Mouse (Mus musculus) embryo, embryonic 9.5 days (tissue): ENCODE measurements around the gene Bcl6b.
A peak's percentile ranks its signal among the peaks of the same experiment; 100 is the strongest.

ENCODE experiments used
- DNase-seq: peaks from one replicate; pipeline ENCODE4 v3.0.0-alpha.2; 2017; ENCODE audit errors: extremely low spot score

Bcl6b gene

GRCm38 (mm10) chr11:70229260-70230010 is at the start of gene Bcl6b:
TSS of gene Bcl6b (minus strand) at chr11:70229798.
- no peak for DNase-seq

GRCm38 (mm10) chr11:70278961-70279360 is 49.4 kb upstream of the Bcl6b start:
- DNase-seq: no peak

GRCm38 (mm10) chr11:70271641-70272040 is 42.0 kb upstream of the Bcl6b start:
- no peak for DNase-seq

GRCm38 (mm10) chr11:70266405-70266804 is 36.8 kb upstream of the Bcl6b start:
- DNase-seq: no peak

- DNase-seq: no peak
These were observed 36.2 kb upstream of the Bcl6b start for GRCm38 (mm10) chr11:70265819-70266218.

DNA sequence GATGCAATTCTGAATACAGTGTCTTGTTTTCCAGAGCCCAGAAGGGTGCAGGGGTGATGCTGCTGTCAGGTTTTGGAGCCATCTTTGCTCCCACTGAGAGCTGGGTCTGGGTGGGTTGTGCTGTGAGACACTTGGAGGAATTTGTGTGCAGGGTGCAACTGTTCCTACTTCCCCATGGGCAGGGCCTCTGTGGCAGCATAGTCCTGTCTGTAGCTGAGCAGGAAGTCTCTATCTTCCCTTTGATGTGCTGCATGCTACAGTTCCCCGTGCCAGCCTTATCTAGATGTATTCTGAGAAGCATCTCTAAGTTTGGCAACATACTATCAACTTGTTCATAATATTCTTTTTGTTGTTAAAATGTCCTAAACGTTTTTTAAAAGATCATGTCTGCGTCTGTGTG is 35.7 kb upstream of the Bcl6b start:
- no peak for DNase-seq

DNA sequence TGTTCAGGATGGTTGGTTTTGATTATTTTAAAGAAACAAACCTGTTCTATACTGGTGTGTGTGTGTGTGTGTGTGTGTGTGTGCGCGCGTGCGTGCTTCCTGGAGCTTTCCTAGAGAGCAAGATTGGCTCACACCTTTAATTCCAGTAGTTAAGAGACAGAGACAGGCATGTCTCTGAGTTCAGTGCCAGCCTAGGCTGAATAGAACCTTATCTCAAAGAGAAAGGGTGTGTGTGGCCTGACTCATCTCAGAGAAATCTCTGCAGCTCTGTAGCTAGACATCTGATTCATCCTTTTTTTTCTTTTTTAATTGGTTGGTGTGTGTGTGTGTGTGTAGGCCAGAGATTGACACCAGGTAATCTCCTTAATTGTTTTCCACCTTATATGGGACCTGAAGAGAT is 29.4 kb upstream of the Bcl6b start:
- DNase-seq: no peak

GRCm38 (mm10) chr11:70254931-70255531 is 25.4 kb upstream of the Bcl6b start, which contains the start of gene Alox12:
TSS of gene Alox12 (minus strand) at chr11:70255353.
- peak; percentile 68 for DNase-seq

GRCm38 (mm10) chr11:70254337-70254736 is 24.7 kb upstream of the Bcl6b start:
- DNase-seq: no peak

- no peak for DNase-seq
These were observed 22.3 kb upstream of the Bcl6b start for GRCm38 (mm10) chr11:70251853-70252252.

DNA sequence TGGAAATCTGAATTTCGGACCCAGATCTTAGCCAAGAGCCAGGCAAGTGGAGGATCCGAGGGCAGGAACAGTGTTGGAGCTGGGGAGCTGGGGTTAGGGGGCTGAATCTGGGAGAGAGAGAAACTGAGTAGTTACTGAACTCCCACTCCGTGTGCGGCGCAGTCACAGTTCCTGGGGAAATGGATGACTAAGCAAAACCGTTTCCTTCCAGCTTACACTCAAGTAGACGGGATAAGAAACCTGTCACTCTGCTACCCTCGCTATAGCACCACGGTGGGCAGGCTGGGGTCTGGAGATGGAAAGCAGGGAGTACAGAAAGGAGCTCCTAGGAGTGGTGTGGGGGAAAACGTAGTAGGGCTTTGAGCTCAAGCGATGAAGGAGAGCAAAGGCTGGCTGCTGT is 20.6 kb upstream of the Bcl6b start:
- DNase-seq: no peak

GRCm38 (mm10) chr11:70247136-70247845 is 17.7 kb upstream of the Bcl6b start:
- peak; percentile 64 for DNase-seq

- no peak for DNase-seq
These were observed 13.0 kb upstream of the Bcl6b start for GRCm38 (mm10) chr11:70242591-70242990.

DNA sequence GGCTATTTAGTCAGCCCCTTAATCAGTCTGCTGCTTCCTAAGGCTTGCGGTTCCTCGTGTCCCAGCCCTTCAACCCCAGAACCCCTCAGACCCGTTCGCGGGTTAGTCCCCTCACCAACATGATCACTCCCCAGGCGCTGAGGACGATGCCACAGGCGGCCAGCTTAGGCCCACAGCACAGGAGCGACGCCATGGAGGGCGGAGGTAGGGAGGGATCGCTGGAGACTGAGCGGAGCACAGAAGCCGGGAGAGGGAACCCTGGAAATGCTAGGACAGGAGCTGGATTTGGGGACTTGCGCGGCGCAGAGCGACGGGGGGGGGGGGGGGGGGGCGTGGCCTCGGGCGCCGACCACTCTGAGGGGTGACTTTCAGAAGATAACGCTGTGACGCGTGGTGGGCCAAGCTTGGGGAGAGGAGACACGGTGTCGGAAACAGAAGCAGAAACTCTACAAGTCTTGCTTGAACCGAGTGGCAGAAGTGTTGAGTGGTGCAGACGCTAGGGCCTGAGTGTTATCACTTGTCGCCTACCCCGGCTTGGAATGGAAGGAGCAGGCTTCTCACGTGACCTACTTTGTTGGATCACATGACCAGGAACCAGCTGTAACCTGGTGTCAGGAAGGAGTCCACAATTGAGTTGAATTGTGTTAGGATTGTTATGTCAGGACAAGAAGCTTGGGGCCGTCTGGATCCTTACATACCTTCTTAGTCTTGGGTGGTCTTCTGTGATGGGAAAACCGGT is 10.1 kb upstream of the Bcl6b start, which contains the start of the genes Gm21988 and Rnasek:
Gene Gm21988, minus strand, starts transcription at position 290 of the 739 bp plus-strand sequence.
Gene Rnasek, minus strand, starts transcription at position 302 of the 739 bp plus-strand sequence.
- peak; percentile 87 for DNase-seq

GRCm38 (mm10) chr11:70238591-70239440 is 9.2 kb upstream of the Bcl6b start:
- DNase-seq: no peak

- DNase-seq: peak; percentile 96
These were observed 8.0 kb upstream of the Bcl6b start, which contains the start of gene 0610010K14Rik for GRCm38 (mm10) chr11:70237457-70238167. TSS of gene 0610010K14Rik (minus strand) at chr11:70237914.

- no peak for DNase-seq
These were observed 7.1 kb upstream of the Bcl6b start for GRCm38 (mm10) chr11:70236717-70237116.

GRCm38 (mm10) chr11:70235254-70235900 is 5.8 kb upstream of the Bcl6b start:
- DNase-seq: no peak

- no peak for DNase-seq
These were observed 4.9 kb upstream of the Bcl6b start for GRCm38 (mm10) chr11:70234497-70234896.

DNA sequence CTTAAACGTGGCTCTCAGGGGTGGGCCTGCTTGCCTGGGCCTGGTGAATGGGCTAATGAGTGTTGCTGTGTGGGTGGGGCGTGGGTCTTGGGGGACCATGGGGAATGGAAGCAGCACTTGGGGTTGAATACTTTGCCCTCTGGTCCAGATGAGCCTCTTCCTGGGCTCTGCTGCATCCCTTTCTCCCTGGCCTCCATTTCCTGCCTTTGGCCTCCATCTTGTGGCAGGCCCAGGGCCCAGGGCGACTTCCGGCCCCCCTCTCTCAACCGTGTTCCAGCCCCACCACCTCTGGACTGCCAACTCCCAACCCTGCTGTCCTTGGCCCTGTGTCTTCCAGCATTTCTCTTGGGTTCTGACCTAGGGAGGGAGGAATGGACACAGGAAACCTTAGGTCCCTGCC is 4.4 kb upstream of the Bcl6b start:
- no peak for DNase-seq
